In the genomic region with DNA sequence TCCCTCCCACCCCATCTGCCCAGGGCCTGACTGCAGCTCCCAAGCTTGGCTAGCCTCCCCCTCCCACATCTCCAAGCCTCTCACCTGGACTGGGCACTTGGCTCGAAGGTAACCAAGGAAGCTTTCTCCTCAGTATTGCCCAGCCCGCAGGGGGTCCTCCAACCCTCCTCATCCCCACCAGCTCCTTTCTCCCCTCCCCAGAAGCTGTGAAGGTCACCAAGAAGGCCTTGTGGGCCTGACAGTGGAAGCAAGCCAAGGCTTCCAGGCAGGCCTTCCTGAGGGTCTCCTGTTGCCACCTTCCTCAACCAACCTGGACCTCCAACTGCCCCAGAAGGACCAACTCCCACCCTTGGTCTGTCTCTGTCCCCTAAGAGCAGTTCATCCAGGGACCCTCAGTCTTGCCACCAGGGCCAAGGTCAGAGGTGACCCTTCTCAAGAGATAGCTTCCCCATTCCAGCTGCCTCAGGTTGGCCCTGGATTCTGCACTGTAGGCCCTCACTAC, we compare ENCODE assay signal across 8 mouse cellular contexts. TPM values are rescaled to one million over a fixed set of nuclear protein-coding genes. Genes with fewer than 3 reads are reported as not detected.
DNase-seq lines count a peak whose midpoint lies in the region; ATAC-seq and TF ChIP-seq lines count a peak whose summit lies in the region.

No protein-coding gene starts in this region.

- no peaks in the 10 kb centered on the region for H3K9me3 ChIP-seq in E14TG2a.4 (ENCODE audit: low read length)
- no peaks in the 10 kb centered on the region for H3K9me3 ChIP-seq in forebrain, embryonic 16.5 days (ENCODE audit: control insufficient read depth, low read length)
- H3K9me3 ChIP-seq in liver, embryonic 13.5 days (replicated peaks) = no peaks in the 10 kb centered on the region

- peaks cover 72% of the 10 kb centered on the region for H3K4me1 ChIP-seq in E14TG2a.4 (replicated peaks; ENCODE audit: low read depth, low read length)
- peaks cover 46% of the 10 kb centered on the region for H3K4me1 ChIP-seq in forebrain, embryonic 16.5 days (replicated peaks; ENCODE audit: control insufficient read depth, insufficient read depth, low read length)
- H3K4me1 ChIP-seq in liver, embryonic 13.5 days (replicated peaks) = peaks cover 83% of the 10 kb centered on the region

- peaks cover 29% of the 10 kb centered on the region for H3K36me3 ChIP-seq in E14TG2a.4 (ENCODE audit: insufficient read depth, low read length)
- H3K36me3 ChIP-seq in forebrain, embryonic 16.5 days (ENCODE audit: control insufficient read depth, insufficient read depth) = peaks cover 4% of the 10 kb centered on the region; the same call in 1 of the 2 replicates
- peaks cover 30% of the 10 kb centered on the region for H3K36me3 ChIP-seq in liver, embryonic 13.5 days

- peak overlapping the region; percentile 91 for H3K4me3 ChIP-seq in E14TG2a.4 (replicated peaks; ENCODE audit: low read length)
- peak overlapping the region; percentile 85 for H3K4me3 ChIP-seq in forebrain, embryonic 16.5 days (replicated peaks; ENCODE audit: low read length)
- H3K4me3 ChIP-seq in liver, embryonic 13.5 days (replicated peaks) = peak overlapping the region; percentile 82

- no peak overlapping the region for H3K27ac ChIP-seq in forebrain, embryonic 16.5 days (ENCODE audit: low read length)
- H3K27ac ChIP-seq in liver, embryonic 13.5 days = peak overlapping the region; percentile 87

- H3K27me3 ChIP-seq in E14TG2a.4 (ENCODE audit: insufficient read depth, low read length) = peaks cover 47% of the 10 kb centered on the region
- H3K27me3 ChIP-seq in forebrain, embryonic 16.5 days (replicated peaks; ENCODE audit: control insufficient read depth, insufficient read depth, low read length) = no peaks in the 10 kb centered on the region
- H3K27me3 ChIP-seq in liver, embryonic 13.5 days = 0 out of 2 replicates have a peak, but pooled peaks cover 2% of the 10 kb centered on the region

- 49% methylated on average over 2 of the region's 2 CpGs for WGBS in forebrain, embryonic 16.5 days
- WGBS in liver, embryonic 13.5 days (ENCODE audit: insufficient replicate concordance) = 51% methylated on average over 2 of the region's 2 CpGs

- H3K4me2 ChIP-seq in forebrain, embryonic 16.5 days (ENCODE audit: low read length) = peak overlapping the region; percentile 82
- H3K4me2 ChIP-seq in liver, embryonic 13.5 days = peak overlapping the region; percentile 98

- DNase-seq in embryo, embryonic 9.5 days (ENCODE audit: extremely low spot score) = peak; percentile 32
- DNase-seq in embryo, embryonic 10.5 days (ENCODE audit: low spot score) = no peak
- DNase-seq in liver, embryonic 13.5 days = no peak
- DNase-seq in embryo, embryonic 10 days (ENCODE audit: low spot score) = no peak
- no peak for DNase-seq in layer of hippocampus, adult 8-10 months (ENCODE audit: low spot score in 2 of 2)

- peak overlapping the region; percentile 88 for H3K9ac ChIP-seq in forebrain, embryonic 16.5 days (replicated peaks; ENCODE audit: low read depth, low read length)
- peak overlapping the region; percentile 89 for H3K9ac ChIP-seq in liver, embryonic 13.5 days

- no peak for TF ChIP-seq CTCF in E14TG2a.4 (conservative IDR thresholded peaks at IDR 0.05; ENCODE audit: low read length)

- ATAC-seq in forebrain, embryonic 16.5 days = no peak
- ATAC-seq in liver, embryonic 13.5 days (ENCODE audit: low read depth) = no peak
- no peak for ATAC-seq in inflammation-experienced regulatory T-cells, adult 6 months

RNA-seq across cellular contexts. Expression of gene Vegfa, which starts 3.1 kb away (rescaled TPM):
- 2.5 and 3.3 TPM in 2 replicates for polyA plus RNA-seq in forebrain, embryonic 16.5 days (2015; fragmentation: Nextera tagmentation; extraction: Ambion mirVana)
- 1.2 and 1.3 TPM in 2 replicates for polyA plus RNA-seq in liver, embryonic 13.5 days (2015; fragmentation: Nextera tagmentation; extraction: Ambion mirVana)
- not detected for polyA plus RNA-seq in inflammation-experienced regulatory T-cells, adult 6 months (2017; shearing (Covaris generic))
- total RNA-seq in layer of hippocampus, adult 8-10 months (2022) = 100 to 1,000 TPM in 1 of 4 experiments, 10 to 100 TPM in 3; 63.6 to 104 (median 78.2) TPM
